Mouse (Mus musculus) liver, adult (tissue): ENCODE data around the gene Shank2.

Experiments
- GATA4 ChIP-seq: IDR thresholded peaks from 2 replicates; pipeline ENCODE4 v1.6.1; 2014; ENCODE audit warnings: mild to moderate bottlenecking, low read length; ENCODE audit not compliant: insufficient replicate concordance

The Shank2 gene

DNA sequence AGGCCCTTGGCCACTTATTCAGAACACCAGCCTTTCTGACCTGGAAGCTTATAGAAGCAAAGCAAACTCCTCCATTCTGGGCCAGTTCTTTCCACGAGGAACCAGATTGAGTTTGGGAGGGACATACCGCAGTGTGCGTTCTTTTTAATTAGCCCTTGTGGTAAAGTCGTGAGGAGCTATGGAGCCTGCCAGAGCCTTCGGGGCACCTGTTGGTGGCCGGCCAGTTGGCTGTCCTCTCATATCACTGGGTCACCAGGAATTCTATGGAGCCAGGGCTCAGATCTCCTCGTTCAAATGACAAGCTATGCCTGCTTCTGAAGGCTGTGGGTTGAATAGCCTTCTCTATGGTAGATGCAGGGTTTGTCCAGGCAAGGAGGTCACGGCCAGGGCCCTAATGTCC is 156.2 kb downstream of the Shank2 start:
- no peak for TF ChIP-seq GATA4

DNA sequence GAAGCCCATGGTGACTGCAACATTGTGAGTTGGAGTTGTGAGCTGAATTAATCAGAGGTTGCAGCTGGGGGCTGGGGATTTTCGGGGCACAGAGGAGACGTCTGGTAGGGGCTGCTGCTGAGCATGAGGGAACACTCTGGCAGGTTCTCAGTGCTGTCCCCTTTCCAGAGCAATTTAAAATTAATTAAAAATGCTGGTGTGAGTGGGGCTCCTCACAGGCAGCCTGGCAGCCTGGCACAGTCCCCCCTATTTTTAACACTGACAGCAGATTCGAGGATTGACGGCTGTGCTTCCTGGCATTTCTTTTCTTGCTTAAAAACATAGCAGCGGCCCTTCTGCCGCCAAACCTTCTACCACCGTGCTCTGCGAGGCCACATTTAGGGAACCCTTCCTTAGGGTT is 157.8 kb downstream of the Shank2 start:
- TF ChIP-seq GATA4 = no peak

DNA sequence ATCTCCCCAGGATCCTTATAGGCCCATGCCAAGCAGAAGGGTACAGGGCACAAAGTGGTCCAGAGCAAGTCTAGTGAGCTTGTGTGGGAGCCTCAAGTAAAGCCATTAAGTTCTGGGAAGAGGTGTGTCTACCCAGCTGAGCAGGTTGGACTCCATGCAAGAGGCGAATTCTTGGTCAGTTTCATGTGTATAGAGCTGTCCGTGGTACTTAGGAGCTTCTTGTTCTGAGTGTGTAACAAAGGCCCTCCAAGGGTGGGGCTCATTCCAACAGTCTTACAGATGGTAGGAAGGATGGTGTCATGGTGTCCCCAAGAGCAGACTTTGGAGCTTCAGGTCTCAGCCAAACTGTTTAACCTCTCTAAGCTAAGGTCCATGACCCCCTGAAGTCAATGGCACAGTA is 158.3 kb downstream of the Shank2 start:
- TF ChIP-seq GATA4 = no peak

DNA sequence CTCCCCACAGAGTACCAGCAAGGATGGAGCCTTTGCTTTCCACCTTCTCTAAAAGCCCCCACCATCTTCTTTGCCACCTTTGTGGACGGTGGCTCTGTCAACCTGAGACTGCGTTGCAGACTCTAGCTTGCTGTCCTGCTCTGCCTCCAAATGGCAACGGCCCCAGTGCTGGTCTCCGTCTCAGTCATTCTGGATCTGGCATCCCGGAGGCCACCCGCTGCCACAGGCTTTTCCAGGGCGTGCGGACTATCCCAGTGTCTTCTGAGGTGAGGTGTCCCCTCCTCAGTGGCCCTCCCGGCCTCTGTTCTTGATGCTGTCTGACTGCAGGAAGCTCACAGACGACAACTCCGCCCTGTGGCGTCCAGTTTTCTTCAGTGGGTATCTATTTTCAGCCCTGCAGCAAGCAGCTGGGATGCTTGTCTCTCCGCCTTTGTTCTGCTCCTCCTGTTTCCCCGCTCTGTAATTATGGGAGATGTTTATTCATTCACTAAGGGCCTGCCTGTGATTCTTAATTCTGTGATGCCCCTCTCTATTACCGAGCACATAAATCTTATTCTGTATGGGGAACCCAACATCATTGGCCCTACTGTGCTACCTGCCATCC is 159.0 kb downstream of the Shank2 start:
- no peak for TF ChIP-seq GATA4

DNA sequence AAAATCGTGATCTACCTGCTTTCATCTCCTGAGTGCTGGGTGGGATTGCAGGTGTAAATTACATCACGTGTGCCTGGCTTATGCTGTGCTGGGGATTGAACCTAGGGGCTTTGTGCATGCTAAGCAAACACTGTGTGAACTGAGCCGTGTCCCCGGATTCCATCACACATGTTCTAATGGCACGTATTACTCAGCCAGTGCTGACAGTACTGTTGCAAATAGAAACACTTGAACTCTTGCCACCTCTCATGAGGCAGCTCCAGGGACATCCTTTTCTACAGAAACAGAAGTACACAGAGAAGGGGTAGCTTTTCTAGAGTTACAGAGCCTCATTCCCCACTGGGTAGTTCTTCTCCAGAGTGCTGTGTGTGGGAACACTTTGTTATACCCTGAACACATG is 168.5 kb downstream of the Shank2 start:
- TF ChIP-seq GATA4 = no peak

DNA sequence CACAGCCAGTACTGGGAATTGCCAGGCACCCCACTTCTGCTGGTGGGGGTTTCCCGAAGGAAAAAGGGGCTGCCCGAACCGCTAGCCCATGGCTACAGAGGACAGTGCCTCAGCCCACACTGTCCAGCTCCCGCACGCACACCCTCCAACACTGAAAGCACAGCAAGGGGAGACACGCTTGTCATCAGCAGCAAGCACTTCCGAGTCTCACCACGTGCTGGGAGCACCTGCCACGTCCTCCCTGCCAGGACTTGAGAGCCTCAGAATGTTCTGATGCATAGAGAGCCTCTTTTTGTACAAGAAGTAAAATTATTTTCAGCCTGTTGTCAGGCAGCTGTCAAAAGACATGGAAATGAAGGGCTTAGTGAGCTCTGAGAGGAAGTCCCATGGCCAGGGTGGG is 169.0 kb downstream of the Shank2 start:
- no peak for TF ChIP-seq GATA4

DNA sequence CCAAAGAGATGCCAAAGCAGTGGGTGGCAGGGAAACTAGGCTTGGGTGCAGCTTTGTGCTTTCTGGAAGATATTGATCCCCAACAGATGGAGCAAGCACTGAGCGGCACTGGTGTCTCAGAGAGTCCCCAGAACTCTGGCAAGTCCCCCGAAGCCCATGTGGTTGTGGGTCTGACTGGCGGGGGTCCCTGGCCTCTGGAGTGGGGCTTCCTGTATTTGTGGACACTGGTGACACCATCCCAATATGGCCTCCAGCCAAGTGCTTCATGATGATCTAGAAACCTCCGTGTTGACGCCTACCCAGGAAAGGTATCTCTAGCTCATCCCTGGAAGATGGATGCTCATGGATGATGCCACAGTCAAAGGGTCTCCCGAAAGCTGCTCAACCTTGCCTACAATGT is 172.1 kb downstream of the Shank2 start:
- no peak for TF ChIP-seq GATA4

DNA sequence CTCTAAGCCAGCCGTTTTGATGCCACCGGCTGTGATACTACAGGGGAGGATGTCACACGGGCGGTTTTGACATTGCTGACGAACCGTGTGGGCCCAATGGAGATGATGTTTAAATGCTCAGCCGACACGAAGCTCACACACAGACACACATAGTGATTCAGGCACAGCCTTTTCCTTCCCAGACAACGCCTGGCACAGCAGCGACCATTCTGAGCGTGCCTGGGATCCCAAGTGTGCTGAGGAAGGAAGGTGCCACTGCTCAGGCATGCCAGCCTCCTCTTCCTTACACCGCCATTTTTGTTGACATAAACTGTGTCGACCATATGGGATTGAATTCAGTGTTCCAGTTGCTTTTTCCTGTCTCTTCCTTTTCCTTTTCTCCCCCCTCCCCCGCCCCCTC is 172.6 kb downstream of the Shank2 start:
- no peak for TF ChIP-seq GATA4

DNA sequence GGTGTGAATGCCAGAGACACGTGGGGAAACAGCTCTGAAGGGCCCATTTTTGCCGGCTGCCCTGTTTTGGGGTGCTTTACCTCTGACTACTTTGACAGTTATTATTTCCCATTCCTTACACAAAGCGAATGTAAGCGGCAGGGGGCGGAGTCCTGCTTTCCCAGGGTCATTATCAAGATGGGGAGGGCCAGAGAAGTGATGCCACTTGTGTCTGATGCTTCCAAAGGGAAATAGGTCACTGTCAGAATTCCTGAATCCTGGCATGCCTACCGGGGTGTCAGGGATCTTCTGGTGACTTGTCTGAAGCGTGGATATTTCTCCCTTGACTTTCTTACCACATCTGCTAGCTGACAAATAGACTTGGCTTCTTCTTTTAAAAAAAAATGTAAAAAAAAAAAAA is 173.3 kb downstream of the Shank2 start:
- no peak for TF ChIP-seq GATA4

DNA sequence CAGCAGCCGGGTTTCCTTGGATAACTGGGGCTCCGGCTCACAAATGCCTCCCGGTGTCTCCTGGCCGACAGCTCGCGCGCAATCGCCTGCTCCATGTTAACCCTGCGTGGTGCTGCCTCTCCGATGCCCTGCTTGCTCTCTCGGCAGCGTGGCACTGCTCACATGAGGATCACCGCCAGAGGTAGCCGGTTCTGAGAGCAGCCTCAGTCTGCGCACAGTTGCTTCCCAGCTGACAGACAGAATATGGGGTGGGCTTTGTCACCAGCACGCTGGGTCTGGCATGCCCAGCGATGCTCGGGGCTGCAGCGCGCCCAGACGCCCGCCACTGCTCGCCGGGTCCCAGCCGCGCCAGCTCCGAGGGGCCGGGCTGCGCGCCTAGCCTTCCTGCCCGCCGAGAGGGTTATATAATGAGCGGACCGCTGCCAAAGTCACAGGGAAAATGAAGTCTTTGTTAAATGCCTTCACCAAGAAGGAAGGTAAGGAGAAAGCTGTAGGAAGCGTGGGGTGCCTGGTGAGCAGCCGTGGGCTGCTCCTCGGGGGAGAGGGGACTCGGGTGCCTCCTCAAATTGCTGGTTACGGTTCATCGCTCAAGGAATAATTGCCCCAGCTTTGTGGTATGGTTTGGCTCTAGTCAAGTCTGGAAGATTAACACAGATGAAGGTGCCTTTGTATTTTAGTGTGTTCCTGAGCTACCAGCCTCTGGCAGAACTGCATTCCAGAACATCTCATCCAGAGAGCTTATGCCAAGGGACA is 173.9 kb downstream of the Shank2 start:
- TF ChIP-seq GATA4 = no peak

DNA sequence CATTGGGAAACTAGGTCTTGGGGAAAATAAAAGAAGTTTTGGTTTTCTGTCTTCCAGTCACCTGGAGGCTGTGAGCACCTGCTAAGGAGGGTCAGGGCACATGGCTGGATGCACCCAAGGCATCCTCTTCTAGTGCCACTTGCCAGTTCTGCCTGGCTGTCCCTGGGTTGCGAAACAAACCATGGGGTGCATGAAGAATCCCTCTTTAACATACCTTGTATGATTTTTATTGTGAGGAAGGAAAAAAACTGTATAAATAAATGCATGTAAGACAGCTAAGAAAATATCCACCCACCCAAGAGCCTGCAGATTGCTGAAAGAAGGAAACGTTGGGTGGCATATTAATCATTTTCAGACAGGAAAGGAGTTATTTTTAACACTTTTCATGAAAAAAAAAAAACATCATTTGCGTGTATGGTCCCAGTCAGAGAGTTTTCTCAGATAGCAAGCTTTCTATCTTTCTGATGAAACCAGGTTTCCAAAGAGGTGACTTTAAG is 174.6 kb downstream of the Shank2 start:
- no peak for TF ChIP-seq GATA4

DNA sequence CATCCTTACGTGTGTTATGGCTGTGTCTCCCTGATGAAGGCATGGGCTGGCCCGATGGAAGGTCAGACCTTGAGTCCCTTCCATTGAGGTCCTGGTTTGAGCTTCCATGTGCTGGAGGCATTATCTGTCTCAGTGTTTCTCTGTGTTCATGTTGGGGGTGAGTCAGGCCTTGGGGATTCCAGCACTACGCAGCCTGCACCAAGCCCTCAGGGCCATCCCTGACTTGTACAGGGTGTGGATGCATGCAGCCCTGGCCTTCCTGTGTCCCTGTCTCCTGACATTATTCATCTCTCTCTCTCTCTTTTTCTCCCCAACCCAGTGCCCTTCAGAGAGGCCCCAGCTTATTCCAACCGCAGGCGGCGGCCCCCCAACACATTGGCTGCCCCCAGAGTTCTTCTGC is 177.7 kb downstream of the Shank2 start:
- TF ChIP-seq GATA4 = no peak

DNA sequence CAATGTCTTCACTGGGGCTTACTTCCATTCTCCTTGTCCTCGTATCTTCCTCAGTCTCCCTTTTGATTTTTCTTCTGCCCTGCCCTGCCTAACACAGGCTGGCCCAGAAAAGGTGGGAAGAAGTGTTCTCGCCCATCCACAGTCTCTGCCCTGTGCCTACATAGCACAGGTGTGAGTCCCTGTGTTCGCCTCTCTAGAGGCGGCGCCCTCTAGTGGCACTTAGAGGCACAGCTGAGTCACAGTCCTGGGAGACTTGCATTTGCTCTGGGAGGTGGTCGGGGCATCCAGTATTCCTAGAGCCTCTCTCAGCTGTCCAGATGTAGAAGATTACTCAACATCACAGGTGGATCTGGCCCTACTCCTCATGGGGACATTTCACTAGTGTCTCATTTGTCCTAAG is 179.2 kb downstream of the Shank2 start:
- no peak for TF ChIP-seq GATA4

DNA sequence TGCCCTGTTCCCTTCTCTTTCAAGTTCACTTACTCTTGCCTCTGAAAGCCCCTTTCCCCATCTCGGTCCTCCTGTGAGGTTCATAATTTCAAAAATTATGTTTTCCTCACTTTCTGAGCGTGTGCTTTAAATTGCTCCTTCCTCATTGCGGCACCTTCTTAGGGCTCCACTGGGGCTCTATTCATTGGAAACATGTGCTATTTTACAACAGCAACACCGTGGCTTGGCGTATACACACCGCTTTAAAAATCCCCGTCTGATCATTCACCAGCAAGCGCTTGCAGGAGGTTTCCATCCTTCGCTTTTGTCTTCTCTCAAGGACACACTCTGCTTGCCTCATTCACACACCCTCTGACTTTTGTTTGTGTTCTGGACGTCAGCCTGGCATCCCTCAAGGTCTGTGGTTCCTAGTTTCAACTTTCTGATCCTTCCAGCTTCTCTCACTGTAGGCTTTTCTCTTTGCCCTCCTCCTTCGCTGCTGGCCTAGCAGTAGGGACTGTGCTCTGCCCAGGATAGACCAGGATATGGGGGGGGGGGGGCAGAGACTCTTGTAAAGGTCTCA is 186.2 kb downstream of the Shank2 start:
- no peak for TF ChIP-seq GATA4

DNA sequence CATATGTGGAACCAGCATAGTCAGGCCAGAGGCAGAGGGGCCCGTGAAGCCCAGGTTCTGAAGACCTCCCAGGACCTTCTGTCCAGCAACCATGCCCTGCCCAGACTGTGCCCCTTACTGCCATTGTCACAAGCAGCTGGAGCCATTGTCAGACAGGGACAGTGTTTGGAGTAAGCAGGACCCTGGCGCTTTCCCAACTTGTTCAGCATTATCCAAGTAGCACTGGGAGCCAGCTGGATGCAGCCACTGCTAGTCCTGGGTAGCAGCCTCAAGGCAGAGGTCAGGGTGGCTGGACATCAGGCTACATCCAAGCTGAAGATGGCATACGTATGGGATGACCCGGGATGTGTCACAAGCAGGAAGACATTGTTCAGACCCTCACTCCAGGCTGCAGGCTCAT is 187.7 kb downstream of the Shank2 start:
- no peak for TF ChIP-seq GATA4

DNA sequence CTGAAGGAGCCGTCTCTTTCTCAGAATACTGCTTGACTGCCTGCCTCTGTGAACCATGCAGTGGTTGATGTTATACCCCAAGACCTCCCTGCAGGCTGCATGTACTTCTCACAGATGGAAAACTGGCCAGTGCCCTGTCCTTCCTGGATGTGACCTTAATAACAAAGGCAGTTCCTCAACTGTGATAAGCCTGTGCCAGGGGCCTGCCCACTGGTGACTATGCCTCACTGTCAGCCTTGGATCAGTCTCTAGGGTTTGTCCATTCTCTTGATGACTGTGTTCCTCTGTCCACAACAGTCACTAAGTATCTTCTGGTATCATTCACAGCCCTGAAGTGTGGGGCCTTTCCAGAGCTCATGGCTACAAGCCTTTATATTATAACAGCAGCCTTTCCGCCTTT is 196.8 kb downstream of the Shank2 start:
- no peak for TF ChIP-seq GATA4
